Mouse (Mus musculus) forebrain, postnatal 0 days (tissue): Measurements from ENCODE around the gene Prr5l. TPM values are rescaled to one million over a fixed set of nuclear protein-coding genes. Genes with fewer than 3 reads are reported as not detected.
A peak's percentile ranks its signal among the peaks of the same experiment; 100 is the strongest.

Source experiments
- ATAC-seq: fragments of 200-750 bp; cut with Nextera tagmentation; 2 replicates; pipeline ENCODE4 v1.8.0; 2017; ENCODE audit warnings: mild to moderate bottlenecking, moderate library complexity
- DNase-seq: peaks from one replicate; pipeline ENCODE4 v3.0.0-alpha.2; 2015
- H3K27ac ChIP-seq: fragments of 300-500 bp; sonication (generic); 2 replicates; pipeline ENCODE4 v1.5.1; 2014; ENCODE audit warnings: low read depth, mild to moderate bottlenecking, antibody characterized with exemption, low read length, moderate library complexity, mixed read lengths
- H3K27me3 ChIP-seq: fragments of 300-500 bp; sonication (generic); 2 replicates; pipeline ENCODE4 v1.6.1; 2014; ENCODE audit warnings: mild to moderate bottlenecking, low read length, mixed read lengths; ENCODE audit not compliant: insufficient read depth
- H3K36me3 ChIP-seq: fragments of 300-500 bp; sonication (generic); 2 replicates; pipeline ENCODE4 v1.6.1; 2014; ENCODE audit warnings: mild to moderate bottlenecking, moderate library complexity; ENCODE audit not compliant: insufficient read depth
- H3K4me1 ChIP-seq: fragments of 300-500 bp; sonication (generic); 2 replicates; pipeline ENCODE4 v1.6.1; 2014; ENCODE audit warnings: antibody characterized with exemption; ENCODE audit not compliant: insufficient read depth
- H3K4me2 ChIP-seq: fragments of 300-500 bp; sonication (generic); 2 replicates; pipeline ENCODE4 v1.6.1; 2014; ENCODE audit warnings: low read depth, mild to moderate bottlenecking, moderate library complexity
- H3K4me3 ChIP-seq: fragments of 300-500 bp; sonication (generic); 2 replicates; pipeline ENCODE4 v1.5.1; 2014; ENCODE audit warnings: low read depth, low read length, mixed read lengths
- H3K9ac ChIP-seq: fragments of 300-500 bp; sonication (generic); 2 replicates; pipeline ENCODE4 v1.6.1; 2014; ENCODE audit warnings: mild to moderate bottlenecking
- H3K9me3 ChIP-seq: fragments of 300-500 bp; sonication (generic); 2 replicates; pipeline ENCODE4 v1.6.1; 2016; ENCODE audit warnings: low read length
- CTCF ChIP-seq: sonication (generic); IDR thresholded peaks from 2 replicates; pipeline ENCODE4 v1.5.1; 2016; ENCODE audit warnings: antibody characterized with exemption, control low read depth, low read depth
- WGBS: fragments of 180-500 bp; shearing (Covaris S2); extraction: QIAGEN DNeasy Blood & Tissue Kit; methylation state at CpG from one replicate; pipeline ENCODE4 v1.1.7; 2014; 5-methylcytosine and 5-hydroxymethylcytosine counted together
- polyA plus RNA-seq: library from polyadenylated mRNA; unstranded; fragments of >200 nt; fragmentation: Nextera tagmentation; extraction: Ambion mirVana; gene quantifications from 2 replicates; pipeline ENCODE4 v1.2.1, GENCODE M21; 2015
- total RNA-seq: library from RNA; depleted of rRNA; stranded (reverse); fragments of >200 nt; gene quantifications from 2 replicates; pipeline ENCODE4 v1.2.3, GENCODE M21; 2014

The Prr5l gene
- total and polyA plus RNA-seq, 2 experiments from 2014 or later, result 4.2 to 5.6 TPM

- ATAC-seq (no peak), DNase-seq (no peak)
- no peaks in the 10 kb centered on the region for H3K9me3 ChIP-seq
- H3K36me3 ChIP-seq, result no peaks in the 10 kb centered on the region
- H3K27ac ChIP-seq, result no peak overlapping the region
- TF ChIP-seq CTCF, result no peak
- WGBS, result 60% methylated on average over 1 of the region's 1 CpGs
- H3K4me2 ChIP-seq, result no peak overlapping the region
- H3K9ac ChIP-seq, result no peak overlapping the region
- H3K27me3 ChIP-seq, result no peaks in the 10 kb centered on the region
- no peak overlapping the region for H3K4me3 ChIP-seq
- H3K4me1 ChIP-seq, result no peaks in the 10 kb centered on the region
Measured at GRCm38 (mm10) chr2:101820816-101821215, 62.0 kb downstream of the Prr5l start.

GRCm38 (mm10) chr2:101818986-101819764, 63.7 kb downstream of the Prr5l start:
- H3K4me2 ChIP-seq, result no peak overlapping the region
- DNase-seq (no peak), ATAC-seq (no peak)
- H3K27ac ChIP-seq, result no peak overlapping the region
- no peak for TF ChIP-seq CTCF
- 73% methylated on average over 7 of the region's 7 CpGs for WGBS
- no peaks in the 10 kb centered on the region for H3K4me1 ChIP-seq
- no peak overlapping the region for H3K9ac ChIP-seq
- H3K4me3 ChIP-seq, result no peak overlapping the region
- H3K9me3 ChIP-seq, result no peaks in the 10 kb centered on the region
- H3K36me3 ChIP-seq, result no peaks in the 10 kb centered on the region
- H3K27me3 ChIP-seq, result no peaks in the 10 kb centered on the region

GRCm38 (mm10) chr2:101816646-101817308, 66.0 kb downstream of the Prr5l start:
- H3K27me3 ChIP-seq, result no peaks in the 10 kb centered on the region
- no peak overlapping the region for H3K27ac ChIP-seq
- H3K4me2 ChIP-seq, result no peak overlapping the region
- H3K9me3 ChIP-seq, result no peaks in the 10 kb centered on the region
- no peaks in the 10 kb centered on the region for H3K4me1 ChIP-seq
- DNase-seq (no peak), ATAC-seq (no peak)
- WGBS, result 88% methylated on average over 3 of the region's 3 CpGs
- TF ChIP-seq CTCF, result no peak
- no peak overlapping the region for H3K9ac ChIP-seq
- no peaks in the 10 kb centered on the region for H3K36me3 ChIP-seq
- no peak overlapping the region for H3K4me3 ChIP-seq

GRCm38 (mm10) chr2:101815250-101815934, 67.4 kb downstream of the Prr5l start:
- ATAC-seq (no peak), DNase-seq (no peak)
- H3K9ac ChIP-seq, result no peak overlapping the region
- WGBS, result 40% methylated on average over 5 of the region's 5 CpGs
- no peaks in the 10 kb centered on the region for H3K36me3 ChIP-seq
- no peak overlapping the region for H3K4me3 ChIP-seq
- peak; percentile 31 for TF ChIP-seq CTCF
- H3K4me2 ChIP-seq, result no peak overlapping the region
- H3K9me3 ChIP-seq, result no peaks in the 10 kb centered on the region
- no peaks in the 10 kb centered on the region for H3K4me1 ChIP-seq
- H3K27me3 ChIP-seq, result no peaks in the 10 kb centered on the region
- H3K27ac ChIP-seq, result no peak overlapping the region

- H3K36me3 ChIP-seq, result no peaks in the 10 kb centered on the region
- H3K9ac ChIP-seq, result no peak overlapping the region
- TF ChIP-seq CTCF, result no peak
- no peak for ATAC-seq
- no peaks in the 10 kb centered on the region for H3K4me1 ChIP-seq
- H3K27ac ChIP-seq, result no peak overlapping the region
- WGBS, result 77% methylated on average over 5 of the region's 5 CpGs
- H3K27me3 ChIP-seq, result no peaks in the 10 kb centered on the region
- H3K4me2 ChIP-seq, result no peak overlapping the region
- no peak overlapping the region for H3K4me3 ChIP-seq
- no peaks in the 10 kb centered on the region for H3K9me3 ChIP-seq
- DNase-seq, result no peak
Measured at GRCm38 (mm10) chr2:101814272-101814625, 68.6 kb downstream of the Prr5l start.

- no peak for ATAC-seq
- no peaks in the 10 kb centered on the region for H3K36me3 ChIP-seq
- H3K9ac ChIP-seq, result no peak overlapping the region
- no peak overlapping the region for H3K4me2 ChIP-seq
- H3K27me3 ChIP-seq, result no peaks in the 10 kb centered on the region
- H3K4me3 ChIP-seq, result no peak overlapping the region
- no peak for DNase-seq
- no peak for TF ChIP-seq CTCF
- no peaks in the 10 kb centered on the region for H3K4me1 ChIP-seq
- no peak overlapping the region for H3K27ac ChIP-seq
- 70% methylated on average over 6 of the region's 6 CpGs for WGBS
- no peaks in the 10 kb centered on the region for H3K9me3 ChIP-seq
Measured at GRCm38 (mm10) chr2:101813581-101814271, 69.1 kb downstream of the Prr5l start.
